Mouse (Mus musculus) kidney, adult 2 months (tissue): ENCODE data around the gene Maml2. TPM values are rescaled to one million over a fixed set of nuclear protein-coding genes. Genes with fewer than 3 reads are reported as not detected.

Experiments
- DNase-seq: peaks from one replicate; pipeline ENCODE4 v3.0.0; 2021
- H3K27ac ChIP-seq: fragments of 200-500 bp; 2 replicates; pipeline ENCODE4 v1.5.1; 2012; ENCODE audit warnings: low read depth, low read length, control low read depth, inconsistent platforms; ENCODE audit not compliant: insufficient read depth
- H3K27me3 ChIP-seq: fragments of 200-500 bp; replicated peaks from 2 replicates; pipeline ENCODE4 v1.6.1; 2012; ENCODE audit warnings: mild to moderate bottlenecking, moderate library complexity, low read length, inconsistent platforms; ENCODE audit not compliant: control insufficient read depth, insufficient read depth
- H3K36me3 ChIP-seq: fragments of 200-500 bp; 2 replicates; pipeline ENCODE4 v1.6.1; 2012; ENCODE audit warnings: mild to moderate bottlenecking, moderate library complexity, low read length, inconsistent platforms; ENCODE audit not compliant: control insufficient read depth, insufficient read depth
- H3K4me1 ChIP-seq: fragments of 200-500 bp; 2 replicates; pipeline ENCODE4 v1.6.1; 2011; ENCODE audit warnings: low read length; ENCODE audit not compliant: control insufficient read depth, insufficient read depth
- H3K4me3 ChIP-seq: fragments of 200-500 bp; 2 replicates; pipeline ENCODE4 v1.5.1; 2011; ENCODE audit warnings: mild to moderate bottlenecking, low read depth, low read length, control low read depth; ENCODE audit not compliant: insufficient read depth
- CTCF ChIP-seq: fragments of 200-500 bp; conservative IDR thresholded peaks from 2 replicates; pipeline ENCODE4 v1.5.1; 2011; ENCODE audit warnings: low read depth, mild to moderate bottlenecking, control low read depth, low read length, moderate library complexity, mixed read lengths; ENCODE audit not compliant: insufficient read depth, insufficient read length
- POLR2A ChIP-seq: fragments of 200-500 bp; IDR thresholded peaks from one replicate; pipeline ENCODE4 v1.6.1; 2011; ENCODE audit warnings: low read depth, low read length, control low read depth
- WGBS: fragments of 180-500 bp; shearing (Covaris S2); methylation state at CpG from one replicate; pipeline ENCODE4 v1.1.7; 2018; 5-methylcytosine and 5-hydroxymethylcytosine counted together
- polyA plus RNA-seq: library from polyadenylated mRNA; depleted of rRNA; stranded (reverse); fragments of >200 nt; gene quantifications from 2 replicates; pipeline ENCODE4 v1.2.3, GENCODE M21; 2012

Maml2 gene
- polyA plus RNA-seq, 1 experiment: 4.8 TPM

DNA sequence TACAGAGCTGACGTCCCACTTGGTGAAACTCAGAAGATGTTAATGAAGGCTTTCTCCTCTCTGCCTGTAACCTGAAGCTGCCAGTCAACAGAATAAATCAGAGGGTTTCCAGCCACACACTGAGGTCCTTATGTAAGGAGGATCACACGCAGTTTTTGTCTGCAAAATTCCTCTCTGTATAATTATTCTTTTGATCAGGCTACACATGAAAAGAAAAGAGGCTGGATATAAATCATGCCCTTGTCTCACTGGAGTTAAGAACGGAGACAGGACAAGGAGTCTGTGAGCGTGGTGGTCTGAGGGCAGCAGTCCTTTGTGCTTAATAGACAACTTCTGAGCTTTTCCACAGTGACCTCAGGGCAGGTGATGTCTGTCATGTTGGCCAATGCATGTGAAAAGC, 181.5 kb downstream of the Maml2 start:
- Histone ChIP-seq H3K4me1 (peaks cover 2% of the 10 kb centered on the region; the same call in 1 of the 2 replicates), H3K36me3 (no peaks in the 10 kb centered on the region), H3K27me3 (no peaks in the 10 kb centered on the region), H3K4me3 (no peak overlapping the region), H3K27ac (no peak overlapping the region)
- no peak for DNase-seq
- TF ChIP-seq POLR2A: no peak
- no peak for TF ChIP-seq CTCF
- WGBS: 48% methylated on average over 4 of the region's 4 CpGs

- WGBS: 64% methylated on average over 5 of the region's 5 CpGs
- Histone ChIP-seq H3K27ac (no peak overlapping the region), H3K36me3 (no peaks in the 10 kb centered on the region), H3K4me3 (no peak overlapping the region), H3K27me3 (no peaks in the 10 kb centered on the region), H3K4me1 (peaks cover 4% of the 10 kb centered on the region; the same call in 1 of the 2 replicates)
- DNase-seq: no peak
- no peak for TF ChIP-seq CTCF
- TF ChIP-seq POLR2A: no peak
Measured at GRCm38 (mm10) chr9:13483199-13484068, 185.7 kb downstream of the Maml2 start.

GRCm38 (mm10) chr9:13484267-13485240, 186.8 kb downstream of the Maml2 start:
- H3K27me3 ChIP-seq: no peaks in the 10 kb centered on the region
- DNase-seq: no peak
- H3K4me3 ChIP-seq: no peak overlapping the region
- TF ChIP-seq CTCF (no peak), POLR2A (no peak)
- peak overlapping the region; percentile 20; the same call in 1 of the 2 replicates for H3K27ac ChIP-seq
- no peaks in the 10 kb centered on the region for H3K36me3 ChIP-seq
- peaks cover 4% of the 10 kb centered on the region; the same call in 1 of the 2 replicates for H3K4me1 ChIP-seq
- WGBS: 54% methylated on average over 12 of the region's 12 CpGs

DNA sequence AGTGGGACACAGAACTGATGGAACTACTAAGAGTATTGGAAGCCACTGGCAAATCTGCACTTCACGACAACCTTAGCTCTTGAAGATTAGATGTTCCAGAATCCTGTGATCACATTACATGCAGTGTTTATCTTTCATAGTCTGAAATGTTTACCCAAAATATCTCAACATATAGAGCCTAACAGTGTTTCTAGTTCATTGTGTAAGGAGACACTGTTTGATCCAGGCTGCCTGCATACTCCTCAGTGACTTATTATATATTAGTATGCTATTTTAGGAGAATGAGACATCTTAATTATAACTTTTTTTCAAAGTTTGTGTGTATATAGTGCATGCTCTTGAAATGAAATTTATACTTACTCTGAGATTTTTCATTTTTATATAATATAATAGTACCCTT, 188.2 kb downstream of the Maml2 start:
- H3K4me1 ChIP-seq: peaks cover 4% of the 10 kb centered on the region; the same call in 1 of the 2 replicates
- no peak overlapping the region for H3K4me3 ChIP-seq
- H3K27ac ChIP-seq: no peak overlapping the region
- 77% methylated on average over 1 of the region's 1 CpGs for WGBS
- no peaks in the 10 kb centered on the region for H3K27me3 ChIP-seq
- no peaks in the 10 kb centered on the region for H3K36me3 ChIP-seq
- TF ChIP-seq CTCF (no peak), POLR2A (no peak)
- no peak for DNase-seq

GRCm38 (mm10) chr9:13491107-13491506, 193.3 kb downstream of the Maml2 start:
- Histone ChIP-seq H3K4me3 (no peak overlapping the region), H3K27ac (no peak overlapping the region), H3K4me1 (no peaks in the 10 kb centered on the region; the same call in 1 of the 2 replicates), H3K36me3 (no peaks in the 10 kb centered on the region), H3K27me3 (no peaks in the 10 kb centered on the region)
- 66% methylated on average over 1 of the region's 1 CpGs for WGBS
- DNase-seq: no peak
- TF ChIP-seq CTCF (no peak), POLR2A (no peak)

GRCm38 (mm10) chr9:13491854-13492620, 194.3 kb downstream of the Maml2 start:
- Histone ChIP-seq H3K36me3 (no peaks in the 10 kb centered on the region), H3K27me3 (no peaks in the 10 kb centered on the region), H3K27ac (no peak overlapping the region), H3K4me3 (no peak overlapping the region), H3K4me1 (no peaks in the 10 kb centered on the region; the same call in none of the 2 replicates)
- no peak for DNase-seq
- no peak for TF ChIP-seq CTCF
- no peak for TF ChIP-seq POLR2A
- WGBS: 79% methylated on average over 9 of the region's 9 CpGs
